Mouse (Mus musculus) heart, postnatal 0 days (tissue): ENCODE measurements around the gene Gm49358. TPM values are rescaled to one million over a fixed set of nuclear protein-coding genes. Genes with fewer than 3 reads are reported as not detected.

ENCODE experiments used
- ATAC-seq: fragments of 200-750 bp; cut with Nextera tagmentation; 2 replicates; pipeline ENCODE4 v1.8.0; 2017; ENCODE audit warnings: low read depth, moderate number of reproducible peaks, moderate library complexity; ENCODE audit not compliant: insufficient read depth
- DNase-seq: peaks from one replicate; pipeline ENCODE4 v3.0.0-alpha.2; 2016; ENCODE audit warnings: low spot score
- H3K27ac ChIP-seq: fragments of 300-500 bp; sonication (generic); 2 replicates; pipeline ENCODE4 v1.5.1; 2014; ENCODE audit warnings: low read depth, mild to moderate bottlenecking
- H3K27me3 ChIP-seq: fragments of 300-500 bp; sonication (generic); 2 replicates; pipeline ENCODE4 v1.6.1; 2014; ENCODE audit warnings: low read length, mixed read lengths; ENCODE audit not compliant: control insufficient read depth, insufficient read depth
- H3K36me3 ChIP-seq: fragments of 300-500 bp; sonication (generic); replicated peaks from 2 replicates; pipeline ENCODE4 v1.6.1; 2014; ENCODE audit warnings: low read length, mixed read lengths; ENCODE audit not compliant: control insufficient read depth, insufficient read depth
- H3K4me1 ChIP-seq: fragments of 300-500 bp; sonication (generic); 2 replicates; pipeline ENCODE4 v1.6.1; 2014; ENCODE audit warnings: antibody characterized with exemption; ENCODE audit not compliant: control insufficient read depth, insufficient read depth
- H3K4me2 ChIP-seq: fragments of 300-500 bp; sonication (generic); 2 replicates; pipeline ENCODE4 v1.6.1; 2014; ENCODE audit warnings: low read depth, mild to moderate bottlenecking, low read length, moderate library complexity
- H3K4me3 ChIP-seq: fragments of 300-500 bp; sonication (generic); 2 replicates; pipeline ENCODE4 v1.5.1; 2014; ENCODE audit warnings: low read depth, low read length
- H3K9ac ChIP-seq: fragments of 300-500 bp; sonication (generic); replicated peaks from 2 replicates; pipeline ENCODE4 v1.6.1; 2014; ENCODE audit warnings: low read depth, low read length, mixed read lengths
- H3K9me3 ChIP-seq: fragments of 300-500 bp; sonication (generic); replicated peaks from 2 replicates; pipeline ENCODE4 v1.6.1; 2016; ENCODE audit warnings: low read length; ENCODE audit not compliant: control insufficient read depth
- CTCF ChIP-seq: IDR thresholded peaks from 2 replicates; pipeline ENCODE4 v1.5.1; 2016; ENCODE audit warnings: antibody characterized with exemption, control low read depth, low read depth
- EP300 ChIP-seq: IDR thresholded peaks from 2 replicates; pipeline ENCODE4 v1.6.1; 2016; ENCODE audit warnings: antibody characterized with exemption, low read depth
- WGBS: fragments of 180-500 bp; shearing (Covaris S2); extraction: QIAGEN DNeasy Blood & Tissue Kit; methylation state at CpG from one replicate; pipeline ENCODE4 v1.1.7; 2014; 5-methylcytosine and 5-hydroxymethylcytosine counted together
- polyA plus RNA-seq: library from polyadenylated mRNA; unstranded; fragments of >200 nt; fragmentation: Nextera tagmentation; extraction: Ambion mirVana; gene quantifications from 2 replicates; pipeline ENCODE4 v1.2.1, GENCODE M21; 2015
- total RNA-seq: library from RNA; depleted of rRNA; stranded (reverse); fragments of >200 nt; gene quantifications from 2 replicates; pipeline ENCODE4 v1.2.3, GENCODE M21; 2014; ENCODE audit warnings: low replicate concordance

Gm49358 gene
- total and polyA plus RNA-seq, 2 experiments from 2014 or later: 36.1 TPM; not detected in 1

DNA sequence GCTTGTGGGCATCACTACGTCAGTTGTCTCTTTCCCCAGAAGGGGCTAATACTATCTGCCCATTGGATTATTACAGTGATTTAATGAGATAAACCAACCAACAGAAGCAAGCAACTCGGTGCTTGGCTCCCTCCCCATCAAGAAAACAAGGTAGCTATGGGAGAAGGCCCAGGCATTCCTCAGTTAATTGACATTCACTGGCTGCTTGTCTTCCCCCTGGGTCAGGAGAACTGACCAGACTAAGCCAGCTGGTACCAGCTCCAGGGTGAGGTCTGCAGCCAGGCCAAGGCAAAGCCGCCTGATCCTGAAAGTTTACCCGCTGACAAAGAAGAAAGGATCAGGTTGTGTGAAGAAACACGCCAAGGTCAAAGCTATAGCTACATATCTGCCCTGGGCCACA, 7.9 kb downstream of the Gm49358 start:
- no peak for DNase-seq
- no peak for ATAC-seq
- TF ChIP-seq EP300 (no peak), CTCF (no peak)
- H3K4me2 ChIP-seq: no peak overlapping the region
- no peak overlapping the region for H3K27ac ChIP-seq
- no peaks in the 10 kb centered on the region for H3K36me3 ChIP-seq
- no peaks in the 10 kb centered on the region for H3K27me3 ChIP-seq
- 0 out of 2 replicates have a peak, but pooled peaks cover under 1% of the 10 kb centered on the region for H3K4me1 ChIP-seq
- no peak overlapping the region for H3K4me3 ChIP-seq
- 75% methylated on average over 5 of the region's 5 CpGs for WGBS
- no peak overlapping the region for H3K9ac ChIP-seq
- H3K9me3 ChIP-seq: no peaks in the 10 kb centered on the region

DNA sequence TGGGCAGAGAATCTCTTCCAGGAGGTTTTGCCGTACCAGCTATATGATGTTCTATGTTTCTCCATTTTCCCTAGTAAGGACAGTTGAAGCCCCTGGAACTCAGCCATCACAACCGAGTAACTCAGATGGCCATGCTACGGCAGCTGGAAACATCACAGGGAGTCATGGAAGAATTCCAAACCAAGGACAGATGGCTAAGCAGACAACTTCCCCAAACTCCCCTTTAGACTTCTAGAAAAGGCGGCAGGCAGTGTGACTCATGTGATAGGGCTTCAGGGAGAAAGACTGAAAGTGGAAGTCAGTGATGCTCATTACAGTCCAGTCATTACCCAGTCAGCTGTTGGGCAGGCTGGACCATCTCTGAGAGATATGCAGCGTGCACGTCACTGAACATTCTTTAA, 8.5 kb downstream of the Gm49358 start:
- ATAC-seq: no peak
- 46% methylated on average over 6 of the region's 6 CpGs for WGBS
- Histone ChIP-seq H3K9me3 (no peaks in the 10 kb centered on the region), H3K4me2 (no peak overlapping the region), H3K27me3 (no peaks in the 10 kb centered on the region), H3K4me3 (no peak overlapping the region), H3K27ac (no peak overlapping the region), H3K9ac (no peak overlapping the region), H3K36me3 (no peaks in the 10 kb centered on the region), H3K4me1 (peaks cover 5% of the 10 kb centered on the region; the same call in 1 of the 2 replicates)
- TF ChIP-seq CTCF: no peak
- TF ChIP-seq EP300: no peak
- DNase-seq: peak; percentile 5

DNA sequence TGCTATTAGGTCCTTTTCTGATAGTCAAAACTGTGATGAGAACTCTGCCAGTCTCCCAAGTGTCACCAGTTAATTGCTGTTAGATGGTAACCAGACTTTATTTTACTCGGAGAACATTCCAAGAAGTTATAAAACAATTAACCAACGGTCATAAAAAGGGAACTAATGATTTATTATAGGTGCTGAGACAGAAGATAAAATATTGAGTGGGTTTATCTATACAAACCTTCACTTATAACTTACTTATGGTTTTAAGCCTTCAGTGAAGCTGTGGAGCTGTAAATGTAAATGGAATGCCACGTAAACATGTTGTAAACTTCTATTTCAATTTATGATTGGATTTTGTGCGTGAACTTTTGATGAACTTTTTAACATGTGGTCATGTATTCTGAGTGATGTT, 9.6 kb downstream of the Gm49358 start:
- Histone ChIP-seq H3K9ac (no peak overlapping the region), H3K9me3 (no peaks in the 10 kb centered on the region), H3K36me3 (no peaks in the 10 kb centered on the region), H3K4me1 (peaks cover 14% of the 10 kb centered on the region; the same call in 1 of the 2 replicates), H3K27me3 (no peaks in the 10 kb centered on the region), H3K4me3 (no peak overlapping the region), H3K4me2 (no peak overlapping the region), H3K27ac (no peak overlapping the region)
- WGBS: 62% methylated on average over 4 of the region's 4 CpGs
- no peak for ATAC-seq
- no peak for TF ChIP-seq CTCF
- no peak for TF ChIP-seq EP300
- no peak for DNase-seq

DNA sequence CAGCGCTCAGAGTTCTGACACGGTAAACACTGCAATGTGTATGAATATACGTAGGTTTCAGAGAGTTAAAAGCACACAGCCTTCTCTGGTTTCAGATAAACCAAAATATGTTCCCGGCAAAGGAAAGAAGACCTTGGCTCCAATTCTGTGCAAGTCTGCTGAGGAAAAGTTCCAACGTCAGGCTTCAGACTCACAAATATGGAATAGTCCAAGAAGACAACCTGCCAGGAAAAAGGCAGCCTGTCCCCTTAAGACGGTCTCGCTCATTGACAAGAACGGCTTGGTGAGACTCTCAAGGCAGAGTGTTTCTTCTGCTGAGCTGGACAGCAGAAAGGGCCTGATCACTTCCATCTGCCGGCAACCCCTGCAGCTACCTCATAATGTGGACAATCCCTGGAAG, 12.5 kb downstream of the Gm49358 start:
- Histone ChIP-seq H3K9ac (no peak overlapping the region), H3K36me3 (no peaks in the 10 kb centered on the region), H3K27ac (peak overlapping the region; percentile 28; the same call in 1 of the 2 replicates), H3K27me3 (no peaks in the 10 kb centered on the region), H3K4me2 (no peak overlapping the region), H3K4me3 (no peak overlapping the region), H3K4me1 (peaks cover 27% of the 10 kb centered on the region), H3K9me3 (no peaks in the 10 kb centered on the region)
- DNase-seq (peak; percentile 6), ATAC-seq (no peak)
- TF ChIP-seq EP300: no peak
- no peak for TF ChIP-seq CTCF
- 65% methylated on average over 9 of the region's 9 CpGs for WGBS

- peak overlapping the region; percentile 90 for H3K27ac ChIP-seq
- H3K4me1 ChIP-seq: peaks cover 39% of the 10 kb centered on the region
- no peak for ATAC-seq
- TF ChIP-seq EP300: no peak
- no peak for TF ChIP-seq CTCF
- no peaks in the 10 kb centered on the region for H3K27me3 ChIP-seq
- peak overlapping the region; percentile 75 for H3K4me3 ChIP-seq
- H3K9ac ChIP-seq: peak overlapping the region; percentile 81
- peak overlapping the region; percentile 91 for H3K4me2 ChIP-seq
- no peaks in the 10 kb centered on the region for H3K36me3 ChIP-seq
- DNase-seq: peak; percentile 16
- 17% methylated on average over 19 of the region's 19 CpGs for WGBS
- no peaks in the 10 kb centered on the region for H3K9me3 ChIP-seq
Measured at GRCm38 (mm10) chr10:86777614-86778319, 14.0 kb downstream of the Gm49358 start.
